Mouse (Mus musculus) brain, embryonic 14.5 days (tissue): ENCODE data around the gene Ucp1. TPM values are rescaled to one million over a fixed set of nuclear protein-coding genes. Genes with fewer than 3 reads are reported as not detected.

Source experiments
- DNase-seq: peaks from one replicate; pipeline ENCODE4 v3.0.0-alpha.2; 2011; ENCODE audit warnings: low read depth
- CTCF ChIP-seq: fragments of 200-500 bp; IDR thresholded peaks from 2 replicates; pipeline ENCODE4 v1.5.1; 2012; ENCODE audit warnings: inconsistent platforms, mild to moderate bottlenecking, moderate library complexity, borderline replicate concordance; ENCODE audit not compliant: insufficient read depth, insufficient read length; ENCODE audit errors: extremely low read depth
- POLR2A ChIP-seq: fragments of 200-500 bp; IDR thresholded peaks from 2 replicates; pipeline ENCODE4 v1.6.1; 2012; ENCODE audit warnings: mild to moderate bottlenecking, inconsistent platforms, borderline replicate concordance; ENCODE audit not compliant: poor library complexity, insufficient read depth, insufficient read length, severe bottlenecking; ENCODE audit errors: extremely low read depth
- polyA plus RNA-seq: library from polyadenylated mRNA; depleted of rRNA; stranded (reverse); fragments of >200 nt; gene quantifications from 2 replicates; pipeline ENCODE4 v1.2.3, GENCODE M21; 2012; rRNA removed

The Ucp1 gene
- polyA plus RNA-seq, 1 experiment = 0.55 TPM

DNA sequence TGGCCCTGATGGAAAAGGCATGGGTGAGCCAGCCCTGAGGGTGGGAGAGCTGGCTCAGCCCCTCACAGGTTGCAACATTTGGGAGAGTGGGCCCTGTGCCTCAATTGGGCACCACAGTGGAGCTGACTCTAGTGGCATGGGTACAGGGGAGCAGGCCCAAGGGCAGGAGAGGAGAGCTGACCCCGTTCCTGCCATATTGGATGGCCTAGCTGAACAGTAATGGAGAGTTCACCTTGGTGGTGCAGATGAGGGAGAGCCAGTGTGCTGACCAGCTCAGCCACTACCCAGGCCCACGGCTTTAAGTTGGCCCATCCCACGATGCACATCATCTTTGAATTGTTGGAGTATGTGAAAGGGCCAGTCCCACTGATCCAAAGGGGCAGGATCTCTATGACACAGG lies 51.9 kb downstream of the Ucp1 start:
- TF ChIP-seq POLR2A = no peak
- TF ChIP-seq CTCF = no peak
- no peak for DNase-seq

DNA sequence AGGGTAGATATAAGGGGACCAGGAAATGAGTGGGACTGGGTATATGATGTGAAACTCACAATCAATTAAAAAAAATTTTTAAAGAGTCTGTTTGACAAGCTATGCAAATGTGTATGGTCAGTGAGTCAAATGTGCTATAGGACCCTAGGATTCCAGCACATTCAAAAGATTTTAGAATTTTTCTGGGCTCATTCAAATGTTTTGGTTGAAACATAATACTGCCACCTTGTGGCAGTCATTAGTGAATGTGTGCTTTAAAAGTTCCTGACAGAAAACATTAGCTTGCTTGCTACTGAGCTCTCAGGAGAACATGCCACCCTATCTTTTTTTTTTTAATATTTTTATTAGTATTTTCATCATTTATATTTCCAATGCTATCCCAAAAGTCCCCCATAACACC lies 52.5 kb downstream of the Ucp1 start:
- DNase-seq = peak; percentile 59

More for the DNA sequence above, 52.5 kb downstream of the Ucp1 start:
- TF ChIP-seq POLR2A (no peak), CTCF (peak; percentile 33; the same call in 1 of the 2 replicates)

Other genes starting within 250 kb of the Ucp1 start
- gene Tbc1d9, start 125.0 kb upstream of the Ucp1 start, polyA plus RNA-seq = 48.5 and 75.7 TPM in 2 replicates
- 1.6 and 3.0 TPM in 2 replicates for gene Gm10645, start 124.2 kb upstream of the Ucp1 start, polyA plus RNA-seq
- gene Elmod2, start 42.1 kb downstream of the Ucp1 start, polyA plus RNA-seq = 20.3 and 21.8 TPM in 2 replicates
- gene Mgat4d, start 58.1 kb downstream of the Ucp1 start, polyA plus RNA-seq = not detected in 2 replicates
- gene Clgn, start 99.5 kb downstream of the Ucp1 start, polyA plus RNA-seq = 5.0 and 7.1 TPM in 2 replicates
- gene Scoc, start 168.0 kb downstream of the Ucp1 start, polyA plus RNA-seq = 138 and 160 TPM in 2 replicates
- gene Olfr370, start 245.4 kb downstream of the Ucp1 start, polyA plus RNA-seq = 0.10 and 0.15 TPM in 2 replicates